Mouse (Mus musculus): ENCODE measurements around the gene Etv5. TPM values are rescaled to one million over a fixed set of nuclear protein-coding genes. Genes with fewer than 3 reads are reported as not detected.

Gene Etv5
- 21.3 and 25.1 TPM in 2 replicates for polyA plus RNA-seq (2014; fragmentation: Nextera tagmentation; extraction: Ambion mirVana)

GRCm38 (mm10) chr16:22439499-22440177 lies at the start of gene Etv5:
Gene Etv5, minus strand, starts transcription at chr16:22439719.
- Histone ChIP-seq H3K27ac (ENCODE audit: low read depth, low read length) (peak within 1 kb of the TSS; percentile 78), H3K27me3 (ENCODE audit: control insufficient read depth, insufficient read depth, low read length) (no peaks in the 10 kb centered on the region), H3K9me3 (replicated peaks; ENCODE audit: control insufficient read depth, low read length) (no peaks in the 10 kb centered on the region), H3K36me3 (ENCODE audit: control insufficient read depth, insufficient read depth, low read length) (no peaks in the 10 kb centered on the region), H3K4me1 (ENCODE audit: control insufficient read depth, insufficient read depth, low read length) (peaks cover 17% of the 10 kb centered on the region), H3K9ac (ENCODE audit: low read depth, low read length) (peak within 1 kb of the TSS; percentile 73), H3K4me2 (peak within 1 kb of the TSS; percentile 84), H3K4me3 (ENCODE audit: low read depth, low read length) (peak within 1 kb of the TSS; percentile 66)
- under 1% methylated on average over 54 of the region's 63 CpGs for WGBS (ENCODE audit: insufficient replicate concordance)
- peak; percentile 99 for ATAC-seq (replicated peaks; ENCODE audit: insufficient number of reproducible peaks, low FRiP score, low TSS enrichment)

DNA sequence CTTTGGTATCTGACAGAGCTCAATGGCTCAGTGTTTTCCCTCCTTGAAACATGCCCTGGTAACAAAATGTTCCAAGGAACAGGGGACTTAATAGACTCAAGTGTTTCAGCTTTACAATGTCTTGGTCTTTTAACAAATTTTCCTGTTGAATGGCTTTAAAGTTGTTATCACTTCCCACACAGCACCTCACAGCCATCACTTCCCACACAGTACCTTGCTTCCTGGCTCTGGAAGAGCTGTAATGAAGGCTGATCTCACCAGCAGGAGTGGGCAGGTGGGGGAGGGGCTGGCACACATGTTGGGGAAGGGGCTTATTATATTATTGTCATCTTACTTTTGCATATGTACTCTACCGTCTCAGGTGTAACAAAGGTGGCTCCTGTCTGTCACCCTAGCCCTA lies 44.4 kb upstream of the Etv5 start:
- no peak overlapping the region for H3K27ac ChIP-seq (ENCODE audit: low read depth, low read length)
- peaks cover 5% of the 10 kb centered on the region for H3K4me1 ChIP-seq (ENCODE audit: control insufficient read depth, insufficient read depth, low read length)
- no peak for ATAC-seq (replicated peaks; ENCODE audit: insufficient number of reproducible peaks, low FRiP score, low TSS enrichment)
- H3K4me3 ChIP-seq (ENCODE audit: low read depth, low read length) = no peak overlapping the region
- H3K9me3 ChIP-seq (replicated peaks; ENCODE audit: control insufficient read depth, low read length) = no peaks in the 10 kb centered on the region
- H3K36me3 ChIP-seq (ENCODE audit: control insufficient read depth, insufficient read depth, low read length) = no peaks in the 10 kb centered on the region
- H3K27me3 ChIP-seq (ENCODE audit: control insufficient read depth, insufficient read depth, low read length) = no peaks in the 10 kb centered on the region
- H3K4me2 ChIP-seq = no peak overlapping the region
- H3K9ac ChIP-seq (ENCODE audit: low read depth, low read length) = no peak overlapping the region
- WGBS (ENCODE audit: insufficient replicate concordance) = 70% methylated on average over 1 of the region's 1 CpGs

GRCm38 (mm10) chr16:22479322-22479721 lies 39.8 kb upstream of the Etv5 start:
- Histone ChIP-seq H3K9me3 (replicated peaks; ENCODE audit: control insufficient read depth, low read length) (no peaks in the 10 kb centered on the region), H3K36me3 (ENCODE audit: control insufficient read depth, insufficient read depth, low read length) (no peaks in the 10 kb centered on the region), H3K9ac (ENCODE audit: low read depth, low read length) (no peak overlapping the region), H3K27me3 (ENCODE audit: control insufficient read depth, insufficient read depth, low read length) (no peaks in the 10 kb centered on the region), H3K27ac (ENCODE audit: low read depth, low read length) (no peak overlapping the region), H3K4me3 (ENCODE audit: low read depth, low read length) (no peak overlapping the region), H3K4me1 (ENCODE audit: control insufficient read depth, insufficient read depth, low read length) (0 out of 2 replicates have a peak, but pooled peaks cover 4% of the 10 kb centered on the region), H3K4me2 (no peak overlapping the region)
- 80% methylated on average over 8 of the region's 8 CpGs for WGBS (ENCODE audit: insufficient replicate concordance)
- ATAC-seq (replicated peaks; ENCODE audit: insufficient number of reproducible peaks, low FRiP score, low TSS enrichment) = no peak

- no peak for ATAC-seq (replicated peaks; ENCODE audit: insufficient number of reproducible peaks, low FRiP score, low TSS enrichment)
- Histone ChIP-seq H3K9me3 (replicated peaks; ENCODE audit: control insufficient read depth, low read length) (no peaks in the 10 kb centered on the region), H3K4me3 (ENCODE audit: low read depth, low read length) (no peak overlapping the region), H3K9ac (ENCODE audit: low read depth, low read length) (no peak overlapping the region), H3K4me1 (ENCODE audit: control insufficient read depth, insufficient read depth, low read length) (0 out of 2 replicates have a peak, but pooled peaks cover 4% of the 10 kb centered on the region), H3K27ac (ENCODE audit: low read depth, low read length) (no peak overlapping the region), H3K36me3 (ENCODE audit: control insufficient read depth, insufficient read depth, low read length) (no peaks in the 10 kb centered on the region), H3K4me2 (no peak overlapping the region), H3K27me3 (ENCODE audit: control insufficient read depth, insufficient read depth, low read length) (no peaks in the 10 kb centered on the region)
- WGBS (ENCODE audit: insufficient replicate concordance) = 85% methylated on average over 2 of the region's 2 CpGs
Observed at GRCm38 (mm10) chr16:22471728-22472127, 32.2 kb upstream of the Etv5 start.

GRCm38 (mm10) chr16:22469385-22469784 lies 29.9 kb upstream of the Etv5 start:
- 54% methylated on average over 11 of the region's 11 CpGs for WGBS (ENCODE audit: insufficient replicate concordance)
- no peaks in the 10 kb centered on the region for H3K27me3 ChIP-seq (ENCODE audit: control insufficient read depth, insufficient read depth, low read length)
- no peak for ATAC-seq (replicated peaks; ENCODE audit: insufficient number of reproducible peaks, low FRiP score, low TSS enrichment)
- no peaks in the 10 kb centered on the region for H3K9me3 ChIP-seq (replicated peaks; ENCODE audit: control insufficient read depth, low read length)
- H3K36me3 ChIP-seq (ENCODE audit: control insufficient read depth, insufficient read depth, low read length) = no peaks in the 10 kb centered on the region
- no peak overlapping the region for H3K27ac ChIP-seq (ENCODE audit: low read depth, low read length)
- no peak overlapping the region for H3K9ac ChIP-seq (ENCODE audit: low read depth, low read length)
- H3K4me3 ChIP-seq (ENCODE audit: low read depth, low read length) = no peak overlapping the region
- H3K4me2 ChIP-seq = no peak overlapping the region
- no peaks in the 10 kb centered on the region for H3K4me1 ChIP-seq (ENCODE audit: control insufficient read depth, insufficient read depth, low read length)

- ATAC-seq (replicated peaks; ENCODE audit: insufficient number of reproducible peaks, low FRiP score, low TSS enrichment) = no peak
- no peak overlapping the region for H3K4me3 ChIP-seq (ENCODE audit: low read depth, low read length)
- 86% methylated on average over 2 of the region's 2 CpGs for WGBS (ENCODE audit: insufficient replicate concordance)
- H3K27me3 ChIP-seq (ENCODE audit: control insufficient read depth, insufficient read depth, low read length) = no peaks in the 10 kb centered on the region
- H3K27ac ChIP-seq (ENCODE audit: low read depth, low read length) = no peak overlapping the region
- H3K36me3 ChIP-seq (ENCODE audit: control insufficient read depth, insufficient read depth, low read length) = no peaks in the 10 kb centered on the region
- H3K4me2 ChIP-seq = no peak overlapping the region
- no peaks in the 10 kb centered on the region for H3K4me1 ChIP-seq (ENCODE audit: control insufficient read depth, insufficient read depth, low read length)
- H3K9me3 ChIP-seq (replicated peaks; ENCODE audit: control insufficient read depth, low read length) = no peaks in the 10 kb centered on the region
- H3K9ac ChIP-seq (ENCODE audit: low read depth, low read length) = no peak overlapping the region
Observed at GRCm38 (mm10) chr16:22467111-22467510, 27.6 kb upstream of the Etv5 start.

- H3K27me3 ChIP-seq (ENCODE audit: control insufficient read depth, insufficient read depth, low read length) = no peaks in the 10 kb centered on the region
- H3K4me1 ChIP-seq (ENCODE audit: control insufficient read depth, insufficient read depth, low read length) = no peaks in the 10 kb centered on the region
- H3K36me3 ChIP-seq (ENCODE audit: control insufficient read depth, insufficient read depth, low read length) = no peaks in the 10 kb centered on the region
- no peak overlapping the region for H3K9ac ChIP-seq (ENCODE audit: low read depth, low read length)
- no peak overlapping the region for H3K4me3 ChIP-seq (ENCODE audit: low read depth, low read length)
- 82% methylated on average over 11 of the region's 11 CpGs for WGBS (ENCODE audit: insufficient replicate concordance)
- no peak for ATAC-seq (replicated peaks; ENCODE audit: insufficient number of reproducible peaks, low FRiP score, low TSS enrichment)
- no peak overlapping the region for H3K4me2 ChIP-seq
- no peaks in the 10 kb centered on the region for H3K9me3 ChIP-seq (replicated peaks; ENCODE audit: control insufficient read depth, low read length)
- H3K27ac ChIP-seq (ENCODE audit: low read depth, low read length) = no peak overlapping the region
Observed at GRCm38 (mm10) chr16:22466381-22466780, 26.9 kb upstream of the Etv5 start.

- Histone ChIP-seq H3K27ac (ENCODE audit: low read depth, low read length) (no peak overlapping the region), H3K4me3 (ENCODE audit: low read depth, low read length) (no peak overlapping the region), H3K36me3 (ENCODE audit: control insufficient read depth, insufficient read depth, low read length) (no peaks in the 10 kb centered on the region), H3K9me3 (replicated peaks; ENCODE audit: control insufficient read depth, low read length) (no peaks in the 10 kb centered on the region), H3K4me2 (no peak overlapping the region), H3K27me3 (ENCODE audit: control insufficient read depth, insufficient read depth, low read length) (no peaks in the 10 kb centered on the region), H3K4me1 (ENCODE audit: control insufficient read depth, insufficient read depth, low read length) (no peaks in the 10 kb centered on the region), H3K9ac (ENCODE audit: low read depth, low read length) (no peak overlapping the region)
- ATAC-seq (replicated peaks; ENCODE audit: insufficient number of reproducible peaks, low FRiP score, low TSS enrichment) = no peak
- WGBS (ENCODE audit: insufficient replicate concordance) = 75% methylated on average over 3 of the region's 3 CpGs
Observed at GRCm38 (mm10) chr16:22462220-22462619, 22.7 kb upstream of the Etv5 start.

- no peak overlapping the region for H3K4me2 ChIP-seq
- no peaks in the 10 kb centered on the region for H3K9me3 ChIP-seq (replicated peaks; ENCODE audit: control insufficient read depth, low read length)
- no peaks in the 10 kb centered on the region for H3K4me1 ChIP-seq (ENCODE audit: control insufficient read depth, insufficient read depth, low read length)
- no peak overlapping the region for H3K9ac ChIP-seq (ENCODE audit: low read depth, low read length)
- H3K4me3 ChIP-seq (ENCODE audit: low read depth, low read length) = no peak overlapping the region
- ATAC-seq (replicated peaks; ENCODE audit: insufficient number of reproducible peaks, low FRiP score, low TSS enrichment) = no peak
- H3K36me3 ChIP-seq (ENCODE audit: control insufficient read depth, insufficient read depth, low read length) = no peaks in the 10 kb centered on the region
- H3K27ac ChIP-seq (ENCODE audit: low read depth, low read length) = no peak overlapping the region
- no peaks in the 10 kb centered on the region for H3K27me3 ChIP-seq (ENCODE audit: control insufficient read depth, insufficient read depth, low read length)
- WGBS (ENCODE audit: insufficient replicate concordance) = 57% methylated on average over 6 of the region's 6 CpGs
Observed at GRCm38 (mm10) chr16:22461728-22462127, 22.2 kb upstream of the Etv5 start.

All from heart, embryonic 11.5 days (tissue).